ENCODE assay signal across 8 mouse cellular contexts in genomic region chr7:45122561-45123185, GRCm38 (mm10). TPM values are rescaled to one million over a fixed set of nuclear protein-coding genes. Genes with fewer than 3 reads are reported as not detected.
DNase-seq lines count a peak whose midpoint lies in the region; ATAC-seq and TF ChIP-seq lines count a peak whose summit lies in the region.

No protein-coding gene starts in this region.

- peaks cover 20 to 33% of the 10 kb centered on the region in 2 experiments for H3K4me1 ChIP-seq in heart, embryonic 14.5 days (ENCODE audit: control insufficient read depth in 2 of 2, insufficient read depth in 2 of 2, low read length in 2 of 2)
- peaks cover 14% of the 10 kb centered on the region; the same call in 1 of the 2 replicates for H3K4me1 ChIP-seq in bone marrow, adult 2 months (ENCODE audit: control insufficient read depth, insufficient read depth, low read length)
- H3K4me1 ChIP-seq in hindbrain, embryonic 11.5 days (replicated peaks; ENCODE audit: control insufficient read depth, insufficient read depth, low read length): peaks cover 8% of the 10 kb centered on the region
- peaks cover 50% of the 10 kb centered on the region for H3K4me1 ChIP-seq in midbrain, embryonic 12.5 days

- no peaks in the 10 kb centered on the region for H3K9me3 ChIP-seq in heart, embryonic 14.5 days (ENCODE audit: control insufficient read depth, low read length)
- H3K9me3 ChIP-seq in hindbrain, embryonic 11.5 days (ENCODE audit: control insufficient read depth, low read length): no peaks in the 10 kb centered on the region
- no peaks in the 10 kb centered on the region for H3K9me3 ChIP-seq in midbrain, embryonic 12.5 days

- peaks cover 83% of the 10 kb centered on the region for H3K36me3 ChIP-seq in heart, embryonic 14.5 days (ENCODE audit: control insufficient read depth, insufficient read depth, low read length)
- peaks cover 47% of the 10 kb centered on the region for H3K36me3 ChIP-seq in hindbrain, embryonic 11.5 days (ENCODE audit: control insufficient read depth, insufficient read depth, low read length)
- H3K36me3 ChIP-seq in midbrain, embryonic 12.5 days: peaks cover 79% of the 10 kb centered on the region

- H3K9ac ChIP-seq in heart, embryonic 14.5 days (ENCODE audit: low read length): peak overlapping the region; percentile 99
- peak overlapping the region; percentile 83 for H3K9ac ChIP-seq in hindbrain, embryonic 11.5 days (ENCODE audit: low read depth, low read length)
- peak overlapping the region; percentile 97 for H3K9ac ChIP-seq in midbrain, embryonic 12.5 days (replicated peaks)

- ATAC-seq in heart, embryonic 14.5 days (ENCODE audit: insufficient number of reproducible peaks, insufficient read depth, low FRiP score, low read depth): no peak
- ATAC-seq in hindbrain, embryonic 11.5 days (ENCODE audit: low FRiP score): no peak
- no peak for ATAC-seq in midbrain, embryonic 12.5 days (ENCODE audit: low FRiP score, low read depth)
- no peak for ATAC-seq in granulocyte monocyte progenitor cell, adult 5-6 weeks (replicated peaks; ENCODE audit: poor library complexity, severe bottlenecking)

- TF ChIP-seq POLR2A in bone marrow, adult 2 months (IDR thresholded peaks at IDR 0.05; ENCODE audit: borderline replicate concordance, control insufficient read depth, low read depth, low read length): no peak

- peak overlapping the region; percentile 81 to 89 for H3K4me3 ChIP-seq in heart, embryonic 14.5 days (ENCODE audit: control insufficient read depth in 1 of 2, insufficient read depth in 1 of 2, low read depth in 1 of 2, low read length in 2 of 2)
- peak overlapping the region; percentile 51 for H3K4me3 ChIP-seq in bone marrow, adult 2 months (replicated peaks; ENCODE audit: control insufficient read depth, low read depth, low read length)
- H3K4me3 ChIP-seq in hindbrain, embryonic 11.5 days (ENCODE audit: low read depth, low read length): peak overlapping the region; percentile 69
- H3K4me3 ChIP-seq in midbrain, embryonic 12.5 days: peak overlapping the region; percentile 88

- DNase-seq in heart, adult 18-20 months: no peak
- no peak for DNase-seq in hindbrain, embryonic 11.5 days (ENCODE audit: low spot score)
- no peak for DNase-seq in layer of hippocampus, postnatal 25 days (ENCODE audit: extremely low spot score in 1 of 2, low spot score in 1 of 2)
- DNase-seq in gastrocnemius, postnatal 10 days: no peak

- H3K4me2 ChIP-seq in heart, embryonic 14.5 days (ENCODE audit: low read length): peak overlapping the region; percentile 71
- peak overlapping the region; percentile 83 for H3K4me2 ChIP-seq in hindbrain, embryonic 11.5 days (replicated peaks; ENCODE audit: low read depth, low read length)
- H3K4me2 ChIP-seq in midbrain, embryonic 12.5 days (replicated peaks): peak overlapping the region; percentile 86

- no peaks in the 10 kb centered on the region for H3K27me3 ChIP-seq in heart, embryonic 14.5 days (ENCODE audit: control insufficient read depth, insufficient read depth, low read length)
- no peaks in the 10 kb centered on the region for H3K27me3 ChIP-seq in hindbrain, embryonic 11.5 days (ENCODE audit: control insufficient read depth, insufficient read depth, low read length)
- no peaks in the 10 kb centered on the region for H3K27me3 ChIP-seq in midbrain, embryonic 12.5 days

- H3K27ac ChIP-seq in heart, embryonic 14.5 days (replicated peaks in 1 of 2; ENCODE audit: control insufficient read depth in 1 of 2, insufficient read depth in 1 of 2, low read depth in 2 of 2, low read length in 2 of 2): 0 out of 4 replicates have a peak overlapping the region, but pooled peaks of 1 of the 2 experiments have one; percentile 85
- H3K27ac ChIP-seq in bone marrow, adult 2 months (ENCODE audit: control insufficient read depth, insufficient read depth, low read depth, low read length, poor library complexity): peak overlapping the region; percentile 34
- no peak overlapping the region for H3K27ac ChIP-seq in hindbrain, embryonic 11.5 days (ENCODE audit: low read depth, low read length)
- H3K27ac ChIP-seq in midbrain, embryonic 12.5 days (replicated peaks): peak overlapping the region; percentile 81; the same call in 1 of the 2 replicates

- WGBS in heart, embryonic 14.5 days: 82% methylated on average over 15 of the region's 15 CpGs
- WGBS in bone marrow, adult 2 months: 70% methylated on average over 15 of the region's 15 CpGs
- 87% methylated on average over 15 of the region's 15 CpGs for WGBS in hindbrain, embryonic 11.5 days
- WGBS in midbrain, embryonic 12.5 days: 88% methylated on average over 15 of the region's 15 CpGs

- TF ChIP-seq CTCF in bone marrow, adult 2 months (IDR thresholded peaks at IDR 0.05; ENCODE audit: control insufficient read depth, insufficient read depth, low read length): no peak

RNA-seq across cellular contexts. Expression of gene Rps11, which starts 1.6 kb away (rescaled TPM):
- polyA plus RNA-seq in heart, embryonic 14.5 days (2014; fragmentation: Nextera tagmentation; extraction: Ambion mirVana): 1,053 and 1,103 TPM in 2 replicates
- total RNA-seq in heart, adult 18-20 months (2021): 100 to 1,000 TPM; 512 to 646 TPM
- 982 and 1,240 TPM in 2 replicates for polyA plus RNA-seq in bone marrow, adult 2 months (2011; ENCODE audit: insufficient read depth, insufficient read length, low replicate concordance, missing spikeins)
- polyA plus RNA-seq in hindbrain, embryonic 11.5 days (2014; fragmentation: Nextera tagmentation; extraction: Ambion mirVana): 1,346 and 1,389 TPM in 2 replicates
- 1,160 and 1,195 TPM in 2 replicates for polyA plus RNA-seq in midbrain, embryonic 12.5 days (2016; fragmentation: Nextera tagmentation; extraction: Ambion mirVana)
- total RNA-seq in layer of hippocampus, postnatal 25 days (2021): 100 to 1,000 TPM; 418 to 465 TPM
- total RNA-seq in gastrocnemius, postnatal 10 days (2021): 100 to 1,000 TPM; 762 to 817 TPM
- total RNA-seq in granulocyte monocyte progenitor cell, adult 5-6 weeks (2014; fragmentation: Nextera tagmentation): 3,834 and 4,027 TPM in 2 replicates
- total RNA-seq in granulocyte monocyte progenitor cell, adult 5-6 weeks (2017): 963 and 1,110 TPM in 2 replicates

RNA-seq across cellular contexts. Expression of gene Rpl13a, which starts 5.9 kb away (rescaled TPM):
- polyA plus RNA-seq in heart, embryonic 14.5 days (2014; fragmentation: Nextera tagmentation; extraction: Ambion mirVana): 878 and 918 TPM in 2 replicates
- 100 to 1,000 TPM; 714 to 715 TPM for total RNA-seq in heart, adult 18-20 months (2021)
- 2,527 and 4,441 TPM in 2 replicates for polyA plus RNA-seq in bone marrow, adult 2 months (2011; ENCODE audit: insufficient read depth, insufficient read length, low replicate concordance, missing spikeins)
- 1,145 and 1,168 TPM in 2 replicates for polyA plus RNA-seq in hindbrain, embryonic 11.5 days (2014; fragmentation: Nextera tagmentation; extraction: Ambion mirVana)
- 1,022 and 1,026 TPM in 2 replicates for polyA plus RNA-seq in midbrain, embryonic 12.5 days (2016; fragmentation: Nextera tagmentation; extraction: Ambion mirVana)
- total RNA-seq in layer of hippocampus, postnatal 25 days (2021): 100 to 1,000 TPM; 765 to 826 TPM
- total RNA-seq in gastrocnemius, postnatal 10 days (2021): 1,000 to 10,000 TPM; 1,164 to 1,215 TPM
- total RNA-seq in granulocyte monocyte progenitor cell, adult 5-6 weeks (2014; fragmentation: Nextera tagmentation): 3,523 and 3,605 TPM in 2 replicates
- total RNA-seq in granulocyte monocyte progenitor cell, adult 5-6 weeks (2017): 3,792 and 4,750 TPM in 2 replicates

RNA-seq across cellular contexts. Expression of gene Gm45713, which starts 13.4 kb away (rescaled TPM):
- polyA plus RNA-seq in heart, embryonic 14.5 days (2014; fragmentation: Nextera tagmentation; extraction: Ambion mirVana): 0.34 and 0.58 TPM in 2 replicates
- under 1 TPM; 0.26 to 0.47 TPM for total RNA-seq in heart, adult 18-20 months (2021)
- polyA plus RNA-seq in bone marrow, adult 2 months (2011; ENCODE audit: insufficient read depth, insufficient read length, low replicate concordance, missing spikeins): not detected in 2 replicates
- 0.47 TPM in 1 of 2 replicates, not detected in the other for polyA plus RNA-seq in hindbrain, embryonic 11.5 days (2014; fragmentation: Nextera tagmentation; extraction: Ambion mirVana)
- polyA plus RNA-seq in midbrain, embryonic 12.5 days (2016; fragmentation: Nextera tagmentation; extraction: Ambion mirVana): 0.25 and 0.45 TPM in 2 replicates
- not detected for total RNA-seq in layer of hippocampus, postnatal 25 days (2021)
- total RNA-seq in gastrocnemius, postnatal 10 days (2021): not detected
- total RNA-seq in granulocyte monocyte progenitor cell, adult 5-6 weeks (2014; fragmentation: Nextera tagmentation): not detected in 2 replicates
- total RNA-seq in granulocyte monocyte progenitor cell, adult 5-6 weeks (2017): 0.10 and 0.13 TPM in 2 replicates

RNA-seq across cellular contexts. Expression of gene Flt3l, which starts 13.6 kb away (rescaled TPM):
- polyA plus RNA-seq in heart, embryonic 14.5 days (2014; fragmentation: Nextera tagmentation; extraction: Ambion mirVana): 1.3 and 1.4 TPM in 2 replicates
- total RNA-seq in heart, adult 18-20 months (2021): 1 to 10 TPM; 2.7 to 5.3 TPM
- 32.5 and 85.0 TPM in 2 replicates for polyA plus RNA-seq in bone marrow, adult 2 months (2011; ENCODE audit: insufficient read depth, insufficient read length, low replicate concordance, missing spikeins)
- 1.5 and 1.6 TPM in 2 replicates for polyA plus RNA-seq in hindbrain, embryonic 11.5 days (2014; fragmentation: Nextera tagmentation; extraction: Ambion mirVana)
- polyA plus RNA-seq in midbrain, embryonic 12.5 days (2016; fragmentation: Nextera tagmentation; extraction: Ambion mirVana): 0.64 and 1.2 TPM in 2 replicates
- total RNA-seq in layer of hippocampus, postnatal 25 days (2021): 1 to 10 TPM; 4.5 to 8.2 TPM
- 1 to 10 TPM; 2.3 to 4.3 TPM for total RNA-seq in gastrocnemius, postnatal 10 days (2021)
- 7.4 and 8.2 TPM in 2 replicates for total RNA-seq in granulocyte monocyte progenitor cell, adult 5-6 weeks (2014; fragmentation: Nextera tagmentation)
- 2.3 and 5.7 TPM in 2 replicates for total RNA-seq in granulocyte monocyte progenitor cell, adult 5-6 weeks (2017)

RNA-seq across cellular contexts. Expression of gene Fcgrt, which starts 19.0 kb away (rescaled TPM):
- 50.5 and 53.8 TPM in 2 replicates for polyA plus RNA-seq in heart, embryonic 14.5 days (2014; fragmentation: Nextera tagmentation; extraction: Ambion mirVana)
- total RNA-seq in heart, adult 18-20 months (2021): 10 to 100 TPM; 60.3 to 66.8 TPM
- polyA plus RNA-seq in bone marrow, adult 2 months (2011; ENCODE audit: insufficient read depth, insufficient read length, low replicate concordance, missing spikeins): 13.9 and 19.1 TPM in 2 replicates
- polyA plus RNA-seq in hindbrain, embryonic 11.5 days (2014; fragmentation: Nextera tagmentation; extraction: Ambion mirVana): 12.9 and 13.2 TPM in 2 replicates
- polyA plus RNA-seq in midbrain, embryonic 12.5 days (2016; fragmentation: Nextera tagmentation; extraction: Ambion mirVana): 17.3 and 25.9 TPM in 2 replicates
- 10 to 100 TPM; 18.1 to 21.0 TPM for total RNA-seq in layer of hippocampus, postnatal 25 days (2021)
- 10 to 100 TPM; 70.9 to 75.2 TPM for total RNA-seq in gastrocnemius, postnatal 10 days (2021)
- total RNA-seq in granulocyte monocyte progenitor cell, adult 5-6 weeks (2014; fragmentation: Nextera tagmentation): 2.1 and 3.8 TPM in 2 replicates
- 2.7 and 3.6 TPM in 2 replicates for total RNA-seq in granulocyte monocyte progenitor cell, adult 5-6 weeks (2017)
